Mouse (Mus musculus): Measurements from ENCODE around the gene Cdca8.

Cdca8 gene

GRCm38 (mm10) chr4:124953546-124953945 is 14.4 kb upstream of the Cdca8 start:
- DNase-seq (ENCODE audit: low spot score in 2 of 2), result no peak

DNA sequence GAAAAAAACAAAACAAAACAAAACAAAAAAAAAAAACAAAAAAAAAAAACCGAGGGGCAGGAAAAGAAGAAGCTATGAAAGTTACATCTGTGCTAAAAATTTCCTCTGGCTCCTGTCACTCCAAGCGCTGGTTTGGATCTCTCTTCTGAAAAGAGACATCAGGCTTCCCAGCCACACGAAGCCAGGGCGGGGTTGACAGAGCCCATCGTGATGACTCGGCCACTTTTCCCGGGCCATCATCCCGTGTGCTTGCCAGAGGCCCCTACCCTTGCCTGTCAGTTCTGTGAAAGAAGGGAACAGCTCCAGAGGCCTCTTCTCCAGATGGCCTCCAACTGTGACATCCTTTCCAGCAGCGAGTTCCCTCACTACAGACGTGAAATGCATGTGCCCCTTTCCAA is 11.9 kb upstream of the Cdca8 start:
- DNase-seq (ENCODE audit: low spot score in 2 of 2), result peak in 1 of 2 experiments; percentile 11

DNA sequence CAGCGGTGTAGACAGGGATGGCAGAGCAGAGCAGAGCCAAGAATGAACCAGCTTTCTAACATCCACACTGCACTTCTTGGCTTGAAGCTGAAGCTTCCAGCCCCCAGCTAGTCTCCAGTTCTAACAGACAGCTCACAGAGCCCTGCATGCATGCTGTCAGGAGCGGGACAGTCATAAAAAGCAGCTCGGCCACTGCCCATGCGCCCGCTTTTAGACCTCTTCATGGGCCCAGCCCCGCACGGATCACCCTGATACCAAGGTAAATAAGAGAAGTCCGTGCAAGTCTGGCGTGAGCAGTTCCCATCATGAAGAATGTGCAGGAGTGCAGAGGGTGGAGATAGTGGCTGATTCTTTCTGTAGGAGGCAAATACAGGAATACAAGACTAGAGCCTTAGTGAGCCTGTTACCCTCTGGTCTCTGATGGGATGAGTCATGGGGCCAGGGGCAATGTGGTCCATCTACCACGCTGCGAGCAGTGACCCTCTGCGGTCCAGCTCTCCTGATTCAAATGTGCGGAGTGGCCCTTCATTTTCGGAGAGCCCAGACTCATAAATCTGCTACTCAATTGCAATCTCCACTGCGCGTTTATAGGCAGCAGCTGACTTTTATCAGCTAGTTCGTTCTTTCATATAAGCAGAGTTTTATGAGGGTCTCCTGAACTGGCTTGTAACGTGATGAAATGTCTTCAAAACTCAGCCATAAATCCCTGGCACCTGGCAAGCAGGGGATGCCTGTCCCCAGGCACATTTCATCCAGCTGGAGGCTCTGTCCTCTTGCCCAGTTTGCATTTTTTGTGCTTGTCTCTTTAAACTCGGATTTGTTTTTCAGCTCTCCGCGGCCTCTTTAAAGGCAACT is 11.3 kb upstream of the Cdca8 start:
- peak in 1 of 2 experiments; percentile 43 for DNase-seq (ENCODE audit: low spot score in 2 of 2)

DNA sequence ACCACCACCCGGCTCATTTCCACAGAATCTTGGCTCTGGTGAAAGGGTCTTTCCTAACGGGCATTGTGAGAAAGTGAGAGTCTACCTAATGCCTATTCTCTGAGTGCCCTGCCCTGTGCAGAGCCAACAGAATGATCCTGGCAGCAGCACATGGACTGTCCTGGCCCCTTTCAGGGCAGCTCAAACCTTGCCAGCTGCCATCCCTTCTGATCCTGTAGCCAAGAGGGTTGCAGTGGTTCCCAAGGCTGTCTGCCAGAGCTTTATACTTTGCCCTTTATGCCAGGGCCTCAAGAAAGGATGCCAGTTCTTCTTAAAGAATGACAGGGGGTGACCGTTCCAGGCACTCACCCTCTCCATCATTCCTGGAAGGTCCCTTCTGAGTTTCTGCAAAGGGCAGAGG is 10.4 kb upstream of the Cdca8 start:
- peak in 1 of 2 experiments; percentile 18 for DNase-seq (ENCODE audit: low spot score in 2 of 2)

DNA sequence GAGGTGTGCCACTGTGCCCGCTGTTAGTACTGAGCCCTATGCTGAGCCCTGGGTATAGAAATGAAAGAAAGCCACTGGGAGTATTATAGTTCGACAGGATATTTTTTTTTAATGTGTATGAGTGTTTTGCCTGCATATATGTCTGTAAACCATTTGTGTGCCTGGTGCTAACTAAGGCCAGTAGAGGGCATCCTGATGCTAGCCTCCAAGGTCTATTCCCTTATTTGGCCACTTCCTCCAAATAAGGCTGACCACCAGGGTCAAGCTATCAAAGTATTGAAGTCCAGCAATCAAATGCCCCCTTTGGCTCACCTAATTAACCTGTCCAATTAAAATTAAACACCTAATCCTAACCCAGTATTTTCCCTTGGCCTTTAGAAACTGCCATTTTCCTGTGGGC is 5.8 kb upstream of the Cdca8 start:
- no peak for DNase-seq (ENCODE audit: low spot score in 2 of 2)

DNA sequence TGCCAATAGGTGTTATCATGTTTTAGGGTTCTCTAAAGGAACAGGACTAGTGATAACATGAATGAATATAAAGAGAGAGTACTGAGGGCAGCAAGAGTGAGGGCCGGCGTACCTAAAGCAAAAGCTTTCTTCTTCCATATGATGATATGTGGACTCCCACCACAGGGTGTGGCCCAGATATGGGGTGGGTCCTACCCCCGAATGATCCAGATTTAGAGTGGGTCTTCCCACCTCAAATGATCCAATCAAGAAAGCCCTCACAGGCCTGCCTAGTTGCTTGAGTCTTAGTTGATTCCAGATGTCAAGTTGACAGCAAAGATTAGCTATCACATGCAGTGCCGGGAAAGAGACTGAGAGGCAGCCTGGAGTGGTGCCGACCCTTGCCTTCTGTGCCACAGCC is 4.7 kb upstream of the Cdca8 start:
- DNase-seq (ENCODE audit: low spot score in 2 of 2), result no peak

- DNase-seq (ENCODE audit: low spot score in 2 of 2), result peak; percentile 71 to 77
Measured at GRCm38 (mm10) chr4:124943022-124943421, 3.9 kb upstream of the Cdca8 start.

DNA sequence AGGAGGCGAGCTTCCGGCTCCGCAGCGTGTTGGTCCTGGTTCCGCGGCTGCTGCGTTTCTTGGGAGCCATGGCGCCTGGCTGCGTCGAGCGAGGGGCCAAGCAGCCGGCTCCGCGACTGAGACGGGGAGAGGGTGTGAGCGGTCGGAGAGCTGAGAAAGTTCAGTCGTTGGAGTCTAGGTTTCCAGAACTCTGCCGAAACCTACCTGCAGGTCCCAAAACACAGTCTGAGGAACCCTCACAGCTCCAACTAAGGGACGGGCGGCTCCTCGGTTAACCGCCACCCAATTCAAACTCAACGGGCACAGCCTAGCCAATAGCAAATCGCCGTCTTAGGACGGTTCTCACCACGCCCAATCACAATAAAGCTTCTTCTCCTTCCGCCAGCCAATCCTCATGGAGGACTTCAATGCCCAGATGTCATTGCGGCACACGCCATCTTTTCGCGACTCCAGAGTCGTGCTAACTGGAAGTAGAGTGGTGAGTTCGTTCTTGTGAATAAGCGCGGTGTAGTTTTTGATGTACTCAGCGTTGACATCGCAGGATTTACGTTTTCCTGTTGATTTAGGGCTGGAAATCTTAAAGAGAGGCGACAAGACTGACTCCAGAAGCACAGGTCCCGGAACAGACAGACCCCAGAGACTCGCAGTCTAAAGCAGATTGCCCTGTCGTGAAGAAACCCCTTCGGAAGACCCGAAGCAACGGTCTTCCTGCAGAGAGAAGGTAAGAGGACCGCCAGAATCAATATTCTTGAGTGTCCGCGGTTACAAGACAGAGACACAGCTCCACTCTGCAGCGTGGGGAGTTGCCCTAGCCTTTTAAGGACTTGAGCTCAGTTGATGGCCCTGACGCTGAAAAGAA is 2.3 kb downstream of the Cdca8 start, which contains the start of gene 9930104L06Rik:
Gene 9930104L06Rik, plus strand, starts transcription at position 436 of the 859 bp plus-strand sequence.
- DNase-seq (ENCODE audit: low spot score in 2 of 2), result peak; percentile 90 to 94

GRCm38 (mm10) chr4:124928102-124928501 is 11.0 kb downstream of the Cdca8 start:
- DNase-seq (ENCODE audit: low spot score in 2 of 2), result no peak

DNA sequence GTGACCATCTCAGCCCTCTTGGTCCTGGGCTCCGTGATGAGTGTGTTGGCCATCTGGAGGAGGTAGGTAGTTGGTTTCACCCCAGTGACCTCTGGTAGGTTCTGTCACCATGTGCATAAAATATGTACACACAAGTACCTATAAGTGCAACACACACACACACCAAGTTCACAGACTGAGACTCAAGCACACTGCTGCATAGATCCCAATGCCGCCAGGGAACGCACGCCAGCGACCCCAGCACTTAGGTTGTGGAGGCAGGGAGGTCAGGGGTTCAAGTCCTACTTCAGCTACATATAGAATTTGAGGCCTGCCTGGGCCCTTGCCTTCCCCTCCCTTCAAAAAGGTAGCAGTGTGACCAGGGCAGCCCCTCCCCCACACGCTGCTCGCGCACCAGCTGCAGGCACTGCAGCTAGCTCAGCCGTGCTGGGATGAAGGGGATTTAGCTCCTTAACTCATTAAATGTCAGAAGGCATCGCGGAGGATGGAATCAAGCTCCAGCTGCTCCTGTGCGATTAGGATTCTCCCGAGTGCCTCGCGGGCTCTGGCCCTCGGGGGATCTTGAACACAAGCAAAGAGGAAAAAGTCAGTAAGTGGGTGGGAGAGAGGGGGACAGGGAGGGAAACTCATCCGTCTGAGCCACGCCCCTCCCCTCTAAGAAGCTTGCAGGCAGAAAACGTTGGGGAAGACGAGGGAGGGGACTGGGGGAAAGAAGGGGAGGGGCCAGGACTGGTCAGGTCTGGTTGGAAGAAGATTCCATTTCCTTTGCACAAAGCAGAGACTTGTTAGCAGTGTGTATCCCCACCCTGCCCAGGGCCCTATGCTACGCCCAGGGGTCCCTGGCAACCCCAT is 32.9 kb downstream of the Cdca8 start:
- DNase-seq (ENCODE audit: low spot score in 2 of 2), result no peak

- DNase-seq (ENCODE audit: low spot score in 2 of 2), result no peak
Measured at GRCm38 (mm10) chr4:124905417-124905816, 33.7 kb downstream of the Cdca8 start.

DNA sequence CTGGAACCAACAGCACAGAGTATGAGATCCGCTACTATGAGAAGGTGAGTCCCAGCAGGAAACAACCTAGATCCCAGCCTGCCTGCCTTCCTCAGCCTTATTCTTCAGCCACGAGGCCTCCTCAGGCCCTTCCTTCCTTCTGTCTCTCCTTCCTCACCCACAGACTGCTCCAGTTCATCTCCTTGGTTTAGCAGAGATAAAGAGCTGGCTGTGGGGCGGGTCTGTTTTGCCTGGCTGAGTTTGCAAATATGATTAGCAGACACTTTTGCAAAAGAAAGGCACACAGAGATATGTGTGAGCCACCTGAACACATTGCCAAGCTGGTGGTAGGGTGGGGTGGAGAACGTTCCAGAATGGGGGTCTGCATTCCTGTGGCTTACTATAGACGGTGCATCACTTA is 39.2 kb downstream of the Cdca8 start:
- DNase-seq (ENCODE audit: low spot score in 2 of 2), result no peak

GRCm38 (mm10) chr4:124898428-124898827 is 40.7 kb downstream of the Cdca8 start:
- DNase-seq (ENCODE audit: low spot score in 2 of 2), result no peak

DNA sequence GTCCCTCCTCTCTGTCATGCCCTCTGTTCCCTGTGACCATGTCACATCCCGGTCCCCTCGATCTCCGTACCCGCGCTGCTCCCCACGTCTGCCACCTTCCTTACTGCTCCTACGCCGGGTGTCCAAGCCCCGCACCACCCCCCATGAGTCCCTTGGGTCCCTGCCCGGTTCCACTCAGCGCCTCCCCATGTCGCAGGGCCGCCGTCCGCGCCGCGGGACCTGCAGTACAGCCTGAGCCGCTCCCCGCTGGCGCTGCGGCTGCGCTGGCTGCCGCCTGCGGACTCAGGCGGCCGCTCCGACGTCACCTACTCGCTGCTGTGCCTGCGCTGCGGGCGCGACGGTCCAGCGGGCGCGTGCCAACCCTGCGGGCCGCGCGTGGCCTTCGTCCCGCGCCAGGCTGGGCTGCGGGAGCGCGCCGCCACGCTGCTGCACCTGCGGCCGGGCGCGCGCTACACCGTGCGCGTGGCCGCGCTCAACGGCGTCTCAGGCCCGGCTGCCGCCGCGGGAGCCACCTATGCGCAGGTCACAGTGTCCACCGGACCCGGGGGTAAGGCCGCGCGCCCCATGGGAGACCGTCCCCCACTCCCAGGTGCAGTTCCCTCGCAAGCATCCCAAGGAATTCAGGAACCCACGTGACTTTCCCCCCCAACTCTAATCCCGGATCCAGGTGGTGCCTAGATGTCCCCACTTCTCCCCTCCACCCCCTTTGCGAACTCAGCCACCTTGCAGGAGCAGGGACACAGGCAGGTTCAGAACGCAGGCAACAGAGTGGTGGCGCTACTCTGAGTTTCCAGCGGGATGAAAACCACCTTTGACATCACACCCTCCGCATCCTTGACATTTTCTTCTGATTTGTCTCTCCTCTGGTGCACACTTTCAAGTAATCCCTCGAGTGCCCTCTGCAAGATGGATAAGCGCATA is 44.3 kb downstream of the Cdca8 start:
- no peak for DNase-seq (ENCODE audit: low spot score in 2 of 2)

DNA sequence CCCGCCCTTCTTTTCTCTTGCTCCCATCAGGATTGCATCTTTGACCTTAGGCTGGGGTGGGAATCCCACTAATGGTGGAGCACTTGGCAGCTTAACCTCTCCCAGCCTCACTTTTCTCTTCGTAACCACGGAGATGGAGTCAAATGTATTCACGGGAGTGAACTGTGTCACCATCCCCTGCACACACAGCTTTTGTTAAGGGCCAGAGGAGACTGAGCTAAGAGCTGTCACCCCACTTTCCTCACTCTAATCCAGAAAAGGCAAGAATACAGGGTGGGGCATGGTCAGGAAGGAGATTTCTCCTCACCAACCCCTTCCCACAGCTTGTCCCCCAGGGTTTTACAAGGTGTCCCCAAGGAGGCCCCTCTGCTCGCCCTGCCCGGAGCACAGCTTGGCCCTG is 45.3 kb downstream of the Cdca8 start:
- DNase-seq (ENCODE audit: low spot score in 2 of 2), result no peak

- no peak for DNase-seq (ENCODE audit: low spot score in 2 of 2)
Measured at GRCm38 (mm10) chr4:124890831-124891230, 48.3 kb downstream of the Cdca8 start.

- DNase-seq (ENCODE audit: low spot score in 2 of 2), result no peak
Measured at GRCm38 (mm10) chr4:124889935-124890334, 49.2 kb downstream of the Cdca8 start.

DNA sequence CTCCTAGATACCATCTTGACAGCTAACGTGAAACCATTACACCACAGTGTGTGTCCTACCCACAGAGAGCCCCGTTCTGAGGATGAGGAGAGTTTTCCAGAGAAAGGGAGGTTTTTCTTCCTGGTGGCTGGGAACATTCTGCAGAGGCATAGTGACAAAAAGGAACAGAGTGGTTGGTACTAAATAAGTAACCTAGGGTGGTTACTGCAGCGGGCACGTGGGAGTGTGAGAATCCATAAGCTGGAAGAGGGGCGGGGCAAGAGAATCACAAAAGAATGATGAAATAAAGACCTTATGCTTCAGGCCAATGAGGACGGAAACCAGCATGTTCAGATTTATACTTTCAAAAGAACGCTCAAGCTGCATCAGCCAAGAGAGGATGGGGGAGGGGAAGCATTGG is 50.4 kb downstream of the Cdca8 start:
- no peak for DNase-seq (ENCODE audit: low spot score in 2 of 2)

DNA sequence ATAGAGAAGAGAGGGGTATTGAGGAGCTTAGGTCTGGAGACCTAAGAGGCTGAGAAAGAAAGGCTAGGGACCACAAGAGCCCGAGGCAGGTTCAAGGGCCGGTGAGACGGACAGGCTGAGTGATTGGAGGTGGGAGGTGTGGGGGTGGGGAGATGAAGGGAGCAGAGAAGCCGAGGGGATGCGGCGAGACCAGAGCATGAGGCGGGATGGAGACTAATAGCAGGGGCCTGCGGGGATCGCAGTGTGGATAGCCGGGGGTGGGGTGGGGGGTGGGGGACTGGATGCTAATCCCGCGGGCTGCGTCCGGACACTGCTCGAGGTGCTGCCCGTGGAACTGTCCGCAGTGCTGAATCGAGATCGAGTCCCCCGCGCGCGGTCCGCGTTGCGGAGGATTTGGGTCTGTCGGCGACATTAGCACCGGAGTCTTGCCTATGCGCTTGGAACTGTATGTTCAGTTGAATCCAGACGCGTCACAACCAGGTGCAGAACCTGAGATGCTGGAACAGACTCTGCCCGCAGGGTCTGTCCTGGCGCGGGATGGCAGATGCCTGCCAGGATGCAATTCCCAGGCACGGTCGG is 56.9 kb downstream of the Cdca8 start:
- no peak for DNase-seq (ENCODE audit: low spot score in 2 of 2)

GRCm38 (mm10) chr4:124881341-124881908 is 57.7 kb downstream of the Cdca8 start:
- no peak for DNase-seq (ENCODE audit: low spot score in 2 of 2)
